Comparison of ENCODE assay signal across 17 mouse cellular contexts in the genomic region with DNA sequence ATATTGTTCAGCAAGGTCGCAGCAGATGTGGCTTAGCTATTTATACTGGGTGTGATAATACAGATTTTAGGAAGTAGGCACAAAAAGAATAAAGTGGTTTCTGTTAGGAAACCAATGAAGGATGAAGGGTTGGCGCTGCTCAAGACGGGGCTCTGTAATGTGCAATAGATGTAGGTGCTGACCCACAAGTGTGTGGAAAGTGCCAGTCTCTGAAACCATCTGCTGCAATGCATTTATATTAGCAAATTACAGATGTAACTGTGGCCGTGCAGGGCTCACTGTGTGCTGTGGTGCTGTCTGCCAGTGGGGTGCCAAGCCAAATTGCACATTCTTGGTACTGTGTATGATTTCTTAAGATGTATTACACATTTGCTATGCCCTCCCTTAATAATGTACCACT.
DNase-seq lines count a peak whose midpoint lies in the region; ATAC-seq lines count a peak whose summit lies in the region.
"Had no signal": no experiment of that assay in that cellular context is flagged by ENCODE, and none has a peak within 500 bp of the region (broad histone marks: within the 10 kb centered on the region; RNA-seq: fewer than 3 reads in every experiment).

No protein-coding gene starts in this region.

- H3K36me3 ChIP-seq in forebrain, embryonic 15.5 days, result no peaks in the 10 kb centered on the region
- H3K36me3 ChIP-seq in forebrain, embryonic 13.5 days (ENCODE audit: poor library complexity, severe bottlenecking), result no peaks in the 10 kb centered on the region
- H3K36me3 ChIP-seq in neural tube, embryonic 13.5 days, result no peaks in the 10 kb centered on the region
- no peaks in the 10 kb centered on the region for H3K36me3 ChIP-seq in neural tube, embryonic 15.5 days
- H3K36me3 ChIP-seq: embryonic facial prominence, embryonic 12.5 days; heart, embryonic 12.5 days had no signal

- WGBS in forebrain, embryonic 15.5 days, result 62% methylated on average over 4 of the region's 4 CpGs
- WGBS in forebrain, embryonic 13.5 days, result 69% methylated on average over 4 of the region's 4 CpGs
- WGBS in neural tube, embryonic 13.5 days, result 52% methylated on average over 4 of the region's 4 CpGs
- 53% methylated on average over 4 of the region's 4 CpGs for WGBS in neural tube, embryonic 15.5 days

- 0 out of 2 replicates have a peak, but pooled peaks cover 7% of the 10 kb centered on the region for H3K4me1 ChIP-seq in forebrain, embryonic 15.5 days
- H3K4me1 ChIP-seq in forebrain, embryonic 13.5 days, result no peaks in the 10 kb centered on the region
- H3K4me1 ChIP-seq in neural tube, embryonic 13.5 days (replicated peaks), result peaks cover 15% of the 10 kb centered on the region
- H3K4me1 ChIP-seq in neural tube, embryonic 15.5 days, result 0 out of 2 replicates have a peak, but pooled peaks cover 9% of the 10 kb centered on the region
- H3K4me1 ChIP-seq: embryonic facial prominence, embryonic 12.5 days; heart, embryonic 12.5 days had no signal

- no peaks in the 10 kb centered on the region for H3K9me3 ChIP-seq in forebrain, embryonic 15.5 days
- H3K9me3 ChIP-seq in forebrain, embryonic 13.5 days (replicated peaks), result no peaks in the 10 kb centered on the region
- H3K9me3 ChIP-seq in neural tube, embryonic 13.5 days, result no peaks in the 10 kb centered on the region
- H3K9me3 ChIP-seq in neural tube, embryonic 15.5 days (replicated peaks), result no peaks in the 10 kb centered on the region
- H3K9me3 ChIP-seq: embryonic facial prominence, embryonic 12.5 days; heart, embryonic 12.5 days had no signal

- no peak overlapping the region for H3K4me3 ChIP-seq in forebrain, embryonic 15.5 days
- H3K4me3 ChIP-seq in forebrain, embryonic 13.5 days, result no peak overlapping the region
- H3K4me3 ChIP-seq in neural tube, embryonic 13.5 days, result no peak overlapping the region
- no peak overlapping the region for H3K4me3 ChIP-seq in neural tube, embryonic 15.5 days (replicated peaks)
- H3K4me3 ChIP-seq: embryonic facial prominence, embryonic 12.5 days; heart, embryonic 12.5 days had no signal

- H3K4me2 ChIP-seq in forebrain, embryonic 15.5 days (replicated peaks), result no peak overlapping the region
- no peak overlapping the region for H3K4me2 ChIP-seq in forebrain, embryonic 13.5 days
- no peak overlapping the region for H3K4me2 ChIP-seq in neural tube, embryonic 13.5 days
- H3K4me2 ChIP-seq in neural tube, embryonic 15.5 days, result no peak overlapping the region
- H3K4me2 ChIP-seq: embryonic facial prominence, embryonic 12.5 days; heart, embryonic 12.5 days had no signal

- peak overlapping the region; percentile 33 for H3K27ac ChIP-seq in forebrain, embryonic 15.5 days (replicated peaks)
- H3K27ac ChIP-seq in forebrain, embryonic 13.5 days, result no peak overlapping the region
- H3K27ac ChIP-seq in neural tube, embryonic 13.5 days (replicated peaks), result peak overlapping the region; percentile 69
- 0 out of 2 replicates have a peak overlapping the region, but pooled peaks have one; percentile 33 for H3K27ac ChIP-seq in neural tube, embryonic 15.5 days (replicated peaks)
- H3K27ac ChIP-seq: embryonic facial prominence, embryonic 12.5 days had no signal

- no peak for ATAC-seq in forebrain, embryonic 15.5 days (replicated peaks)
- ATAC-seq in forebrain, embryonic 13.5 days, result no peak
- peak; percentile 56; the same call in 1 of the 2 replicates for ATAC-seq in neural tube, embryonic 13.5 days (ENCODE audit: low read depth)
- ATAC-seq in neural tube, embryonic 15.5 days (ENCODE audit: low FRiP score), result no peak
- ATAC-seq: forebrain, embryonic 16.5 days; hindbrain, embryonic 16.5 days had no signal

- H3K27me3 ChIP-seq in forebrain, embryonic 15.5 days, result no peaks in the 10 kb centered on the region
- H3K27me3 ChIP-seq in forebrain, embryonic 13.5 days, result no peaks in the 10 kb centered on the region
- no peaks in the 10 kb centered on the region for H3K27me3 ChIP-seq in neural tube, embryonic 13.5 days
- no peaks in the 10 kb centered on the region for H3K27me3 ChIP-seq in neural tube, embryonic 15.5 days (replicated peaks)
- H3K27me3 ChIP-seq: embryonic facial prominence, embryonic 12.5 days; heart, embryonic 12.5 days had no signal

- DNase-seq in neural tube, embryonic 10.5 days (ENCODE audit: extremely low spot score, low spot score), result no peak
- DNase-seq in c-Kit-positive CD71-positive TER-119-positive erythroid progenitor cells, embryonic 14.5 days (ENCODE audit: low spot score), result no peak
- DNase-seq in layer of hippocampus, postnatal 36 days, result no peak
- DNase-seq: adrenal gland, adult 2 months; adrenal gland, postnatal 25 days; cerebellum, adult 11 months; cerebellum, adult 8-10 months; cerebellum, postnatal 14 days; gastrocnemius, postnatal 10 days had no signal

- no peak overlapping the region for H3K9ac ChIP-seq in forebrain, embryonic 15.5 days (replicated peaks)
- no peak overlapping the region for H3K9ac ChIP-seq in forebrain, embryonic 13.5 days
- H3K9ac ChIP-seq in neural tube, embryonic 13.5 days, result no peak overlapping the region
- H3K9ac ChIP-seq in neural tube, embryonic 15.5 days (replicated peaks), result no peak overlapping the region
- H3K9ac ChIP-seq: embryonic facial prominence, embryonic 12.5 days; heart, embryonic 12.5 days had no signal
